Mouse (Mus musculus) macrophage (primary cell): ENCODE measurements around the gene Gpr34. TPM values are rescaled to one million over a fixed set of nuclear protein-coding genes. Genes with fewer than 3 reads are reported as not detected.

Experiments used
- H3K27ac ChIP-seq: fragments of 350-480 bp; formaldehyde crosslinking; 2 replicates; pipeline ENCODE4 v1.9.0; 2021
- H3K36me3 ChIP-seq: fragments of 350-480 bp; formaldehyde crosslinking; 2 replicates; pipeline ENCODE4 v1.9.0; 2021; ENCODE audit errors: inconsistent target
- H3K4me3 ChIP-seq: fragments of 350-480 bp; formaldehyde crosslinking; 2 replicates; pipeline ENCODE4 v1.9.0; 2021; ENCODE audit errors: inconsistent target
- H3K79me2 ChIP-seq: fragments of 350-480 bp; formaldehyde crosslinking; 2 replicates; pipeline ENCODE4 v1.9.0; 2021; ENCODE audit errors: inconsistent target
- WGBS: methylation state at CpG from one replicate; pipeline ENCODE4 v1.1.7; 2026; ENCODE audit warnings: inconsistent platforms; ENCODE audit not compliant: missing documents; 5-methylcytosine and 5-hydroxymethylcytosine counted together
- polyA plus RNA-seq: library from polyadenylated mRNA; stranded (reverse); fragments of 250-400 nt; gene quantifications from 3 replicates; pipeline ENCODE4 v1.2.4, GENCODE M21; 2018; ENCODE audit warnings: inconsistent platforms

Gpr34 gene
- polyA plus RNA-seq, 1 experiment from 2014 or later, result 30.0 TPM

DNA sequence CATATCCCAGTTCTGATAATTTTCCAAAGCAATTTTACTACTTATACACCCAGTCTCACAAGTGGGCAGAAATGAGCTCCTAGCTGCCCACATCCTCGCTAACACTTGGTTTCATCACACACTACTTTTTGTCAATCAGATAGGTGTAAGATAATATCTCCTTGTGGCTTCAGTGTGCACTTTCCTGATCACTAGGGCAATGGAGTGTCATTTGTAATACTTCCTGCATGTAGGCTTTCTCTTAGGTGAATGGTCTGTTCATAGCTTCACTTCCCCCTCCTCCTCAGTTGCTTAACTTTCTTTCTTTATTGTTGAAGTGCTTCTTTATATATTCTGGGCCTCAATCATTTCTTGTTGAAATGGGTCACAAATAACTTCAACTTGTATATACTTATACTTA lies 20.4 kb downstream of the Gpr34 start:
- H3K4me3 ChIP-seq, result no peak overlapping the region
- 25% methylated on average over 1 of the region's 1 CpGs for WGBS
- no peaks in the 10 kb centered on the region for H3K79me2 ChIP-seq

DNA sequence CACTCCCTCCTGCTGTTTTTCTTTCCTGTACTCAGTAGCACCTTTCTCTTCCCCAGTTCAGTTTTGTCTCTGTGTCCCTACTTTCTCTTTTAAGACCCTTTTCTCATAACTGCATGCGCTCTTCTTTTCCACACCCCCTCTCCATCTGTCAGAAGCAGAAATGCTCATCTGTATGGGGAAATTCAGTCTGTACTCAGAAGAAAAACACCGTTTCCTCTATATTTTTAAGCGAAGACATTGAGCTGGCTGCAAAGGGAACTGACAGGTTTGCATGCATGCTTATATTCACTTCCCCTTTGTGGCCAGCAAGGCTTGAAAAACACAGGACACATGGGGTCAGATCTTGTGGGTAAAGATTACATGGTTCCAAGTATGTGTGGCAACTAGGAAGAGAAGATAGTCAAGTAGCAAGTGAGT lies 23.1 kb downstream of the Gpr34 start:
- Histone ChIP-seq H3K79me2 (no peaks in the 10 kb centered on the region), H3K36me3 (no peaks in the 10 kb centered on the region), H3K27ac (peak overlapping the region; percentile 93), H3K4me3 (no peak overlapping the region)
- WGBS, result 17% methylated on average over 3 of the region's 3 CpGs

More for the DNA sequence above, 20.4 kb downstream of the Gpr34 start:
- Histone ChIP-seq H3K27ac (0 out of 2 replicates have a peak overlapping the region, but pooled peaks have one; percentile 93), H3K36me3 (no peaks in the 10 kb centered on the region)

DNA sequence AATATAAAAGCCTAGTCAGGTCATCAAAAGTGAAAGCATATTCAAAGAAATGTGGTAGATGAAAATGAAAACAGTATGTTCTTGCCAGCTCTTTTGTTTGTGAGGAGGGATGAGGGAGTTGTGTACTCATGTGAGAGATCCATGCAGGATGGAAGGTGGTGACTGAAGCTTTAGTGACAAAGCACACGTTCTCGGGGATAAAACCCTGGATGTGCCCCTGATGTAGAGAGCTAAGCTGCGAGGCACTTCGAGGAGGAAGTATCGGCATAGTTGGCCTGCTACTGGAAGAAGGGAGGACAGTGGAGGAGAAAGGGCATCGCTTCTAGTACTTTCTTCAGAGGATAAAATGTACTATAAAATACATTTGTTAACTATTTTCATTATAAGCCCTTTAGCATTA lies 24.0 kb downstream of the Gpr34 start:
- Histone ChIP-seq H3K36me3 (no peaks in the 10 kb centered on the region), H3K4me3 (no peak overlapping the region), H3K27ac (peak overlapping the region; percentile 93), H3K79me2 (no peaks in the 10 kb centered on the region)
- 39% methylated on average over 5 of the region's 6 CpGs for whole genome bisulfite sequencing

DNA sequence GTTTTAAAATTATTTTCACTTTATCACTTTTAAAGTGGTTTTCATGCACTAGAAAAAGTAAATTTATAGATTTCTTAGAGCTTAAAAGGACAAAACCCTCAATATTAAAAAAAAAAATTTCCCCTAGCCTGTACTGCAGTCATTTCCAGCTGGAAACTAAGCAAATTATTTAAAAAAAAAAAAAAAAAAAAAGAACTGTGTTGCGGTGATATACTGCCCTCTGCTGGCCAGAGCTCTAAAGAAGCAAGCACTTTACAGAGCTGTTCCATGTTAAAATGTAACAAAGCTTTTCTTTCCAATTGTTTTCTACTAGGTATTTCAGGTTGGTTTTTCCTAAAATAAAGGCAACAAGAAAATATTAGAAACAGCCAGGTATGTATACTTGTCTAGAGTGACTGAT lies 24.8 kb downstream of the Gpr34 start:
- WGBS, result 0% methylated on average over 1 of the region's 1 CpGs
- Histone ChIP-seq H3K36me3 (no peaks in the 10 kb centered on the region), H3K27ac (peak overlapping the region; percentile 93), H3K4me3 (no peak overlapping the region), H3K79me2 (no peaks in the 10 kb centered on the region)

DNA sequence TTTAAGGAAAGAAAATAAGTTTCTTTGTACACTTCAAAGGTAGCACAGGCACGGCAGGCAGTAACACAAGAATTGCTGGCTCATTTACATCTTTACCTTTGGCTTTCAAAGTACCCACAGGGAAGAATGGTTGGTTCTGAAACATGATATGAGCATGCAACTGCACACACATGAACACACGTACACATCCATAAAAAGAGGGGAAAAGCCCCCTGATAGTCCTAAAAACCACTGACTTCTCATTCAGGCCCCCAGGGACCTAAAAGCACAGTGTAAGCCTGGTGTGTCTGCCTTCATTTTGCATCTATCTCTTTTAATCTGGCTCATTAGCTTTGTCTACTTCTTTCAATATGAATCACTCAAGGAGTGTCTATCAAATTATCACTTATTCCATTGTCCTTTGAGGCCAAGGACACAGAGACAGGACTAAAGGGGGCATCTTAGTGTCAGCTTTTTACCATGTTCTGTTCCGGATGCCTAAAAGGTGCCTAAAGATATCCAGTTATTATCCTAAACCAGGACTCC lies 26.8 kb downstream of the Gpr34 start:
- H3K36me3 ChIP-seq, result no peaks in the 10 kb centered on the region
- no peak overlapping the region for H3K4me3 ChIP-seq
- H3K27ac ChIP-seq, result no peak overlapping the region
- 92% methylated on average over 3 of the region's 3 CpGs for WGBS
- H3K79me2 ChIP-seq, result no peaks in the 10 kb centered on the region

DNA sequence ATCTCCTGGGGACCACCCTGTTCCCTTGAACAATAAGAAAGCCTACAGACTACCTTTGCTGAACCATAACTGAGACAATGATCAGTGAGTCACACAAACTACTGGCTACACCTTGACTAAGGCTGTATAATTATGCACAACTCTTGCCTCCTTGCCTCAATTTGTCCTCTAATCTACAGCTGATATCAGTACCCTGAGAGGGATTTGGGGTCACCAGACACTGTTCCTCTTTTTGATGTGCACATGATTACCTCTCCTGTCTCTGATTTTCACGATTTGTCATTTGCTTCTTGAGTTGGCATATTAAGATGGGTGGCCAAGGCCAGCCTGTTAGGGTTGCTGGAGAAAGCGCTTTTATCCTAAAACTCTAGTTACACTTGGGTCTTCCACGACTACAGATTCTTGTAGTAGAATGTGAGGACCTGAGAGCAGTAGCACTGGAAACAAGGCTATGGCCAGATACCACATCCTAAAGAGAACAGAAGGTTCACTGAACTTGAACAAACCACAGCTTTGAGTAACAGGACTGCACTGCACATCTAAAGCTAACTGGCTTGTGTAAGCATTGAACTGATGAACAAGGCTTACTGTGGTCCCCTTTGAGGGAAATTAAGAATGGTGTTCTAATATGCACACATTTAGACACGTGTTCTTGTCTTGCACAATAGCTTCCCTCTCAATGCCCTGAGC lies 27.5 kb downstream of the Gpr34 start:
- whole genome bisulfite sequencing, result 50% methylated on average over 4 of the region's 4 CpGs
- H3K4me3 ChIP-seq, result no peak overlapping the region
- H3K27ac ChIP-seq, result no peak overlapping the region
- H3K36me3 ChIP-seq, result no peaks in the 10 kb centered on the region
- H3K79me2 ChIP-seq, result no peaks in the 10 kb centered on the region

DNA sequence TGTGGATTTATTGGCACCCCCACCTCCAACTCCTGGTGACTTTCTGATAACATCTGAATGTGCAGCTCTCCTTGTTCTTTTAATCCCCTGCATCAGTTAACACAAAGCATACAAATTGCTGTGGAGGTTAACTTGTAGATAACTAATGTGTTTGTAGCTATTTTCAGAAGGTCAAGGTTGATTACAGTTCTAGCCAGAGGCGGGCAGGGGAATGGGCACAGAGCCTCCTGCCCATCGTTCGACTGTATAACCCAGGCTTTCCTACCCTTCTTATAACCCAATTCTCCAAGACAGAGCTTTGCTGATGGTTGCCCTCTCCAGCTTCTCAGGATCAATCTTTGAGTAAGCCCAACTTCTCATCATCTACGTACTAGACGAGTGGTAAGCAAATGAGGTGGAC lies 29.2 kb downstream of the Gpr34 start, which contains the start of gene Gpr82:
Gene Gpr82 (plus strand): TSS at position 301 of the 400 bp plus-strand sequence.
- H3K4me3 ChIP-seq, result no peak within 1 kb of the TSS
- H3K36me3 ChIP-seq, result no peaks in the 10 kb centered on the region
- H3K79me2 ChIP-seq, result no peaks in the 10 kb centered on the region
- no peak within 1 kb of the TSS for H3K27ac ChIP-seq
- 95% methylated on average over 5 of the region's 5 CpGs for WGBS

DNA sequence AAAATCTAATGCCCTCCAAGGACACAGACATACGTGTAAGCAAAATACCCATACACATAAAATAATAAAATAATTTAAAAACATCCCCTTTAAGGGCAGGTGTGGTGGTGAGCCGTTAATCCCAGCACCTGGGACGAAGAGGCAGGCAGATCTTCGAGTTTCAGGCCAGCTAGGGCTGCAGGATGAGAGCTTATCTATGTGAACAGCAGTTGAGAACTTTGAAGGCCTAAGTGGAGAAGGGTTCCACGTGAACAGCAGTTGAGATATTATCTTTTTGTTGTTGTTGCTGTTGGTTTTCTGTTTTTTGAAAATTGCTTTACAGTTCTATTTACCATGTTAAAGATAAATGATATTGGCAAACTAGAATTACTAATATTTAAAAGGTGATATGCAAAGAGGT lies 37.0 kb downstream of the Gpr34 start:
- Histone ChIP-seq H3K79me2 (no peaks in the 10 kb centered on the region), H3K4me3 (no peak overlapping the region), H3K36me3 (no peaks in the 10 kb centered on the region), H3K27ac (no peak overlapping the region)
- 89% methylated on average over 4 of the region's 5 CpGs for WGBS

DNA sequence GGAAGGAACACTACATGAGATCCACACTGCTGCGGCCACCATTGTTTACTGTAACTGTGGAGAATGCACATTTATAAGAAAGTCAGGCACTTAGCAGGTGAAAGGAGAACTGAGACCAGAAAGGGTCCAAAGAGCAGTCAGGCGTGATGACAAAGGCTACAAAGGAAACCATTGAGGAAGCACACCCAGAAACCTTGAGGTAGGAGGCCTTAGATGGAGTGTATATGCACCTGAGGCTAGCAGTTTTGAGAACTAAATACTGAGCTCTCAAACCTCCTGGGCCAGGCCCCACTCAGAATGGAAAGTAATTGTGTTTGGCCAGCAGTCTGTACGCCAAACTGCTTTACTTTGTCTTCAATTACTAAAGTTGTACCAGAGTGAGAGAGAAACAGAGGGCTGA lies 38.5 kb downstream of the Gpr34 start:
- Histone ChIP-seq H3K27ac (no peak overlapping the region), H3K36me3 (no peaks in the 10 kb centered on the region), H3K4me3 (no peak overlapping the region), H3K79me2 (no peaks in the 10 kb centered on the region)
- WGBS, result 90% methylated on average over 3 of the region's 3 CpGs

DNA sequence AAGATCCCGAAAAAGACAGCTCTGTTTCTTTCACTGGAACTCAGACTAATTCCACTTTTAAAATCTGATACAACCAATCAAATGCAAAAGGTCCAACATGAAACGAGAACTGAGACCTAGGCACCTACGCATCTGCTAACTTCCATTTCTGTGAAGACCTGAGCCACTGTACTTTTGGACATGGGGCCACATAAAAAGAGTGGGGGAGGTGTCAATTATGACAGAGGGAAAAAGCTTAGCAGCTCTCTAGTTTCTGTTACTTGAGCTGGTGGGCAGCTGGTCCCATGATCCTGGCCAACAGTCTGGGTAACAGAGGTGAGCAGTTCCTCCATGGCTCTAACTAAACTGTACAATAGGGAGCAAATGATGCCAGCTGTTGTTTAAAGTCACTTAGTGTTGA lies 41.1 kb downstream of the Gpr34 start:
- Histone ChIP-seq H3K4me3 (no peak overlapping the region), H3K79me2 (no peaks in the 10 kb centered on the region), H3K27ac (no peak overlapping the region), H3K36me3 (no peaks in the 10 kb centered on the region)
- 84% methylated on average over 3 of the region's 3 CpGs for WGBS

DNA sequence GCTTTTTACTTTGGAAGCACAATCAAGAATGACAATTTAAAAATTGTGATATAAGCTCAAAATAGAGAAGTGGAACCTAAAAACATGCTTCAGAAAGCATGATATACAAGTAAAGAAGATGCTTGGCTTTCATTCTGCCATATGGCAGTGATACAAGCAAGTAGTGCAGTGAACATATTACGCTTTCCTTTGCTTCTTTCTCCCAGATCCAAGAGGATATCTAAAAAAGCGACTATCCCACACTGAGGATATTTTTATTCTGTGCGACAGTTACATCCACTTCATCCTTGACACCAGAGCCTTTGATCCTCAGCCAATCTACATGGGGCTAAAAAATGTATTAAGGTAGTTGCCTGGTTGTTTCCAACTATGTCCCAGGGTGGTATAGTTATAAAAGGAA lies 49.9 kb downstream of the Gpr34 start:
- 93% methylated on average over 3 of the region's 3 CpGs for WGBS

DNA sequence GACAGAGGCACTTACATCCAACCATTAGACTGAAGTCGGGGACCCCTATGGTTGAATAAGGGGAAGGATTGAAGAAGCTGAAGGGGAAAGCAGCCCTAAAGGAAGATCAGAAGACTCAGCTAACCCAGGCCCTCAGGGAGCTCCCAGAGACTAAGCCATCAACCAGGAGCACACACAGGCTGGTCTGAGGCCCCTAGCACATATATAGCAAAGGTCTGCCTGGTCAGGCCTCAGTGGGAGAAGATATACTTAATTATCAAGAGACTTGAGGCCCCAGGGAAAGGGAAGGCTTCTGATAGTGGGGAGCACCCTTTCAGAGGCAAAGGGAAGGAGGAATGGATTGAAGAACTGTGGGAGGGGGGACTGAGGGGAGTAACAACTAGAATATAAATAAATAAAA lies 54.7 kb downstream of the Gpr34 start:
- no peak overlapping the region for H3K27ac ChIP-seq
- H3K36me3 ChIP-seq, result no peaks in the 10 kb centered on the region
- no peaks in the 10 kb centered on the region for H3K79me2 ChIP-seq
- 86% methylated on average over 1 of the region's 1 CpGs for WGBS
- no peak overlapping the region for H3K4me3 ChIP-seq

More for the DNA sequence above, 49.9 kb downstream of the Gpr34 start:
- H3K27ac ChIP-seq, result no peak overlapping the region
- H3K79me2 ChIP-seq, result no peaks in the 10 kb centered on the region
- H3K36me3 ChIP-seq, result no peaks in the 10 kb centered on the region
- no peak overlapping the region for H3K4me3 ChIP-seq

DNA sequence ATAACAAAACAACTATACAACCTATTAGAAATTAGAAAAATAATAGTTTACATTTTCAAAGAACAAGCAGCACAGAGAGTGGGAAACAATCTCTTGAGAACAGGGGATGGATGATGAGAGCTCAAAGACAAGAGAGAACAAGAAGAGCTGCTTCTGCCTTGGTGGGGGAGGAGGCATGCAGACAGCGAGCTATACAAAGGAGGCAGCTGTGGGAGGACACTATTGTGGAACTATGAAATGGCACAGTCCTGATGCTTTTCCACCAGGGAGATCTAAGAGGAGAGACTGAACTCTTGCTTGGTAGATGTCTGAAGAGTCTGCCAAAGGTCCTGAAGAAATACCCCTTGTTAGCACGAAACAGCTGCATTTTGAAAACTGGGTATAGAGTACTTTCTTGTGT lies 56.5 kb downstream of the Gpr34 start:
- WGBS, result 90% methylated on average over 2 of the region's 2 CpGs
- Histone ChIP-seq H3K36me3 (no peaks in the 10 kb centered on the region), H3K27ac (no peak overlapping the region), H3K4me3 (no peak overlapping the region), H3K79me2 (no peaks in the 10 kb centered on the region)
